8 mouse cellular contexts compared by ENCODE assay signal in genomic region chr11:79306996-79307395, GRCm38 (mm10). TPM values are rescaled to one million over a fixed set of nuclear protein-coding genes. Genes with fewer than 3 reads are reported as not detected.
DNase-seq lines count a peak whose midpoint lies in the region; ATAC-seq and TF ChIP-seq lines count a peak whose summit lies in the region.

No protein-coding gene starts in this region.

- no peak for TF ChIP-seq CTCF in G1E (IDR thresholded peaks at IDR 0.05; ENCODE audit: low read depth, low read length)
- TF ChIP-seq CTCF in embryonic fibroblast, embryonic 13.5 days (IDR thresholded peaks at IDR 0.05; ENCODE audit: borderline replicate concordance, insufficient read depth, low read length) = no peak

- H3K4me2 ChIP-seq in hindbrain, embryonic 11.5 days (replicated peaks; ENCODE audit: low read depth, low read length) = 0 out of 2 replicates have a peak overlapping the region, but pooled peaks have one; percentile 3
- 0 out of 2 replicates have a peak overlapping the region, but pooled peaks have one; percentile 4 for H3K4me2 ChIP-seq in liver, embryonic 16.5 days (ENCODE audit: low read depth, low read length)
- peak overlapping the region; percentile 3; the same call in 1 of the 2 replicates for H3K4me2 ChIP-seq in neural tube, embryonic 13.5 days

- 0 out of 2 replicates have a peak, but pooled peaks have one; percentile 36 for ATAC-seq in G1E (ENCODE audit: extremely low read depth, insufficient number of reproducible peaks, low FRiP score, poor library complexity, severe bottlenecking)
- ATAC-seq in hindbrain, embryonic 11.5 days (ENCODE audit: low FRiP score) = no peak
- ATAC-seq in liver, embryonic 16.5 days (ENCODE audit: low read depth) = peak; percentile 63; the same call in 1 of the 2 replicates
- peak; percentile 71; the same call in 1 of the 2 replicates for ATAC-seq in neural tube, embryonic 13.5 days (ENCODE audit: low read depth)

- peak overlapping the region; percentile 15; the same call in 1 of the 2 replicates for H3K9ac ChIP-seq in hindbrain, embryonic 11.5 days (ENCODE audit: low read depth, low read length)
- no peak overlapping the region for H3K9ac ChIP-seq in liver, embryonic 16.5 days (ENCODE audit: low read depth, low read length)
- H3K9ac ChIP-seq in neural tube, embryonic 13.5 days = peak overlapping the region; percentile 27; the same call in 1 of the 2 replicates

- H3K4me1 ChIP-seq in G1E (ENCODE audit: insufficient read depth, low read depth, low read length) = peaks cover 77% of the 10 kb centered on the region
- H3K4me1 ChIP-seq in embryonic fibroblast, embryonic 13.5 days (ENCODE audit: control insufficient read depth, insufficient read depth, low read length) = peaks cover 15% of the 10 kb centered on the region; the same call in 1 of the 2 replicates
- H3K4me1 ChIP-seq in hindbrain, embryonic 11.5 days (replicated peaks; ENCODE audit: control insufficient read depth, insufficient read depth, low read length) = peaks cover 6% of the 10 kb centered on the region
- no peaks in the 10 kb centered on the region; the same call in none of the 2 replicates for H3K4me1 ChIP-seq in liver, embryonic 16.5 days (ENCODE audit: control insufficient read depth, low read depth, low read length)
- peaks cover 22% of the 10 kb centered on the region for H3K4me1 ChIP-seq in neural tube, embryonic 13.5 days (replicated peaks)

- peak overlapping the region; percentile 37; the same call in 1 of the 2 replicates for H3K4me3 ChIP-seq in G1E (ENCODE audit: low read depth, low read length)
- no peak overlapping the region for H3K4me3 ChIP-seq in embryonic fibroblast, embryonic 13.5 days (ENCODE audit: insufficient read depth, low read length)
- H3K4me3 ChIP-seq in hindbrain, embryonic 11.5 days (ENCODE audit: low read depth, low read length) = no peak overlapping the region
- H3K4me3 ChIP-seq in liver, embryonic 16.5 days (ENCODE audit: low read depth, low read length) = no peak overlapping the region
- no peak overlapping the region for H3K4me3 ChIP-seq in neural tube, embryonic 13.5 days

- H3K9me3 ChIP-seq in G1E (replicated peaks) = no peaks in the 10 kb centered on the region
- no peaks in the 10 kb centered on the region for H3K9me3 ChIP-seq in hindbrain, embryonic 11.5 days (ENCODE audit: control insufficient read depth, low read length)
- no peaks in the 10 kb centered on the region for H3K9me3 ChIP-seq in liver, embryonic 16.5 days (replicated peaks; ENCODE audit: control insufficient read depth, low read length)
- H3K9me3 ChIP-seq in neural tube, embryonic 13.5 days = no peaks in the 10 kb centered on the region

- peak overlapping the region; percentile 95 for H3K27ac ChIP-seq in embryonic fibroblast, embryonic 13.5 days (ENCODE audit: insufficient read depth, low read length)
- H3K27ac ChIP-seq in hindbrain, embryonic 11.5 days (ENCODE audit: low read depth, low read length) = peak overlapping the region; percentile 51
- H3K27ac ChIP-seq in liver, embryonic 16.5 days (ENCODE audit: low read length) = peak overlapping the region; percentile 60; the same call in 1 of the 2 replicates
- H3K27ac ChIP-seq in neural tube, embryonic 13.5 days (replicated peaks) = peak overlapping the region; percentile 66

- TF ChIP-seq POLR2A in embryonic fibroblast, embryonic 13.5 days (IDR thresholded peaks at IDR 0.05; ENCODE audit: low read depth, low read length) = no peak

- no peaks in the 10 kb centered on the region for H3K36me3 ChIP-seq in G1E (replicated peaks)
- H3K36me3 ChIP-seq in hindbrain, embryonic 11.5 days (ENCODE audit: control insufficient read depth, insufficient read depth, low read length) = no peaks in the 10 kb centered on the region
- H3K36me3 ChIP-seq in liver, embryonic 16.5 days (ENCODE audit: control insufficient read depth, insufficient read depth) = no peaks in the 10 kb centered on the region
- H3K36me3 ChIP-seq in neural tube, embryonic 13.5 days = no peaks in the 10 kb centered on the region

- H3K27me3 ChIP-seq in G1E (ENCODE audit: insufficient read depth, low read length) = peaks cover 12% of the 10 kb centered on the region
- no peaks in the 10 kb centered on the region for H3K27me3 ChIP-seq in hindbrain, embryonic 11.5 days (ENCODE audit: control insufficient read depth, insufficient read depth, low read length)
- H3K27me3 ChIP-seq in liver, embryonic 16.5 days (ENCODE audit: control insufficient read depth, insufficient read depth, low read depth, low read length) = no peaks in the 10 kb centered on the region
- H3K27me3 ChIP-seq in neural tube, embryonic 13.5 days = no peaks in the 10 kb centered on the region

- peak; percentile 28 for DNase-seq in gastrocnemius, postnatal 10 days
- DNase-seq in gastrocnemius, postnatal 25 days = no peak
- peak; percentile 29 for DNase-seq in G1E (ENCODE audit: low spot score)
- peak; percentile 70 for DNase-seq in hindbrain, embryonic 11.5 days (ENCODE audit: low spot score)
- no peak for DNase-seq in cerebellum, postnatal 10 days

- 10% methylated on average over 10 of the region's 10 CpGs for WGBS in hindbrain, embryonic 11.5 days
- 16% methylated on average over 10 of the region's 10 CpGs for WGBS in liver, embryonic 16.5 days (ENCODE audit: insufficient replicate concordance)
- 3% methylated on average over 10 of the region's 10 CpGs for WGBS in neural tube, embryonic 13.5 days

RNA-seq across cellular contexts. Expression of gene Gm9964, which starts 10.3 kb away (rescaled TPM):
- total RNA-seq in gastrocnemius, postnatal 10 days (2021) = not detected
- not detected for total RNA-seq in gastrocnemius, postnatal 25 days (2021)
- total RNA-seq in G1E (2014; fragmentation: Nextera tagmentation) (not detected in 2 replicates), G1E (2017) (0.16 TPM in 1 of 2 replicates, not detected in the other)
- polyA plus RNA-seq in G1E (2012) = not detected in 2 replicates
- polyA plus RNA-seq in embryonic fibroblast, embryonic 13.5 days (2011; ENCODE audit: insufficient read length, low read depth, missing spikeins) = not detected in 2 replicates
- polyA plus RNA-seq in hindbrain, embryonic 11.5 days (2014; fragmentation: Nextera tagmentation; extraction: Ambion mirVana) = not detected in 2 replicates
- polyA plus RNA-seq in liver, embryonic 16.5 days (2015; fragmentation: Nextera tagmentation; extraction: Ambion mirVana) = not detected in 2 replicates
- polyA plus RNA-seq in neural tube, embryonic 13.5 days (2015; fragmentation: Nextera tagmentation; extraction: Ambion mirVana) = not detected in 2 replicates

RNA-seq across cellular contexts. Expression of gene Nf1, which starts 32.5 kb away (rescaled TPM):
- 10 to 100 TPM; 29.7 to 36.9 TPM for total RNA-seq in gastrocnemius, postnatal 10 days (2021)
- 10 to 100 TPM; 15.8 to 17.4 TPM for total RNA-seq in gastrocnemius, postnatal 25 days (2021)
- 78.0 and 84.6 TPM in 2 replicates for total RNA-seq in G1E (2014; fragmentation: Nextera tagmentation)
- 25.7 and 27.0 TPM in 2 replicates for total RNA-seq in G1E (2017)
- 7.1 and 7.8 TPM in 2 replicates for polyA plus RNA-seq in G1E (2012)
- polyA plus RNA-seq in embryonic fibroblast, embryonic 13.5 days (2011; ENCODE audit: insufficient read length, low read depth, missing spikeins) = 56.3 and 65.2 TPM in 2 replicates
- polyA plus RNA-seq in hindbrain, embryonic 11.5 days (2014; fragmentation: Nextera tagmentation; extraction: Ambion mirVana) = 10.1 and 14.9 TPM in 2 replicates
- polyA plus RNA-seq in liver, embryonic 16.5 days (2015; fragmentation: Nextera tagmentation; extraction: Ambion mirVana) = 1.1 and 1.3 TPM in 2 replicates
- polyA plus RNA-seq in neural tube, embryonic 13.5 days (2015; fragmentation: Nextera tagmentation; extraction: Ambion mirVana) = 6.1 and 6.8 TPM in 2 replicates

RNA-seq across cellular contexts. Expression of gene Wsb1, which starts 52.5 kb away (rescaled TPM):
- 10 to 100 TPM; 32.1 to 44.6 TPM for total RNA-seq in gastrocnemius, postnatal 10 days (2021)
- 10 to 100 TPM in 1 of 2 experiments, 1 to 10 TPM in 1; 7.5 to 14.0 TPM for total RNA-seq in gastrocnemius, postnatal 25 days (2021)
- total RNA-seq in G1E (2014; fragmentation: Nextera tagmentation) (284 and 345 TPM in 2 replicates), G1E (2017) (148 and 158 TPM in 2 replicates)
- polyA plus RNA-seq in G1E (2012) = 66.7 and 80.0 TPM in 2 replicates
- polyA plus RNA-seq in embryonic fibroblast, embryonic 13.5 days (2011; ENCODE audit: insufficient read length, low read depth, missing spikeins) = 227 and 261 TPM in 2 replicates
- polyA plus RNA-seq in hindbrain, embryonic 11.5 days (2014; fragmentation: Nextera tagmentation; extraction: Ambion mirVana) = 469 and 501 TPM in 2 replicates
- polyA plus RNA-seq in liver, embryonic 16.5 days (2015; fragmentation: Nextera tagmentation; extraction: Ambion mirVana) = 30.4 and 32.9 TPM in 2 replicates
- 492 and 532 TPM in 2 replicates for polyA plus RNA-seq in neural tube, embryonic 13.5 days (2015; fragmentation: Nextera tagmentation; extraction: Ambion mirVana)

Comparison
In these comparisons a context has a peak if more than half of its experiments do, and no peak if none do; other contexts are left out.
1. DNase-seq: peak in gastrocnemius, postnatal 10 days (single experiment), G1E (single experiment) and hindbrain, embryonic 11.5 days (single experiment); none in gastrocnemius, postnatal 25 days (single experiment) and cerebellum, postnatal 10 days (0 of 2).
2. Peak in every context shown above with its lines, with median percentiles within 50 percentile points of each other: H3K27ac ChIP-seq and H3K4me2 ChIP-seq.